Mouse (Mus musculus) megakaryocyte, embryonic 14.5 days (primary cell): ENCODE measurements around the gene Gtpbp4. TPM values are rescaled to one million over a fixed set of nuclear protein-coding genes. Genes with fewer than 3 reads are reported as not detected.

ENCODE experiments used
- H3K27me3 ChIP-seq: replicated peaks from 2 replicates; pipeline ENCODE3; 2012; ENCODE audit warnings: inconsistent platforms
- H3K36me3 ChIP-seq: replicated peaks from 2 replicates; pipeline ENCODE3; 2012; ENCODE audit warnings: low read length, inconsistent platforms, mixed read lengths
- H3K4me1 ChIP-seq: 2 replicates; pipeline ENCODE4 v1.6.1; 2012; ENCODE audit warnings: inconsistent platforms
- H3K4me3 ChIP-seq: replicated peaks from 2 replicates; pipeline ENCODE3; 2012; ENCODE audit warnings: moderate library complexity, mild to moderate bottlenecking, inconsistent platforms
- H3K9me3 ChIP-seq: 2 replicates; pipeline ENCODE4 v1.6.1; 2012; ENCODE audit warnings: inconsistent platforms
- FLI1 ChIP-seq: IDR thresholded peaks from 2 replicates; pipeline ENCODE4 v1.6.1; 2012; ENCODE audit warnings: low read length, inconsistent platforms, mixed read lengths
- GATA1 ChIP-seq: IDR thresholded peaks from 3 replicates; pipeline ENCODE4 v1.6.1; 2012; ENCODE audit warnings: mixed read lengths, low read length, inconsistent platforms, borderline replicate concordance
- polyA plus RNA-seq: library from polyadenylated mRNA; stranded (reverse); fragments of >175 nt; gene quantifications from 2 replicates; pipeline ENCODE4 v1.2.3, GENCODE M21; 2012; ENCODE audit warnings: low replicate concordance; ENCODE audit not compliant: insufficient read depth

Gene Gtpbp4
- polyA plus RNA-seq, 1 experiment = 2.9 TPM

DNA sequence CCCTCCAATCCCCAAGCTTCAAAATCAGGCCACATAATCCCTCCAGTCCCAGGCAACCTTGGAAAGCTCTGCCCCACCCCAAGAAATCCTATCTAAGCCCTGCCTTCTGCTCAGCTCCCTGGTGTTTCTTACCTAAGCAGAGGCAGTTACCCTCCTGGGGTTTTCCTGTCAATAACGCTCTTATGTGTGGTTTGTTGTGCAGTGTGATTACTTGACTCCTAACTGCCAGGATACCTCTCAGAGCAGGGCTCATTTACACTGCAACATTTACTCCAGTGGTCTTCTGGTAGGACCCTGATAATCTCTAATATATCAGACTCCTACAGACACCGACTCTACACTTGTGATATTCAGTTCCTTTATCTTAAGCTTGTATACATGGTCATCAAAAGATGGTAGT, 62.4 kb downstream of the Gtpbp4 start:
- H3K9me3 ChIP-seq = peaks cover under 1% of the 10 kb centered on the region; the same call in 1 of the 2 replicates
- H3K4me1 ChIP-seq = peaks cover 5% of the 10 kb centered on the region; the same call in 1 of the 2 replicates
- H3K4me3 ChIP-seq = no peak overlapping the region
- peaks cover 25% of the 10 kb centered on the region for H3K27me3 ChIP-seq
- H3K36me3 ChIP-seq = no peaks in the 10 kb centered on the region
- TF ChIP-seq FLI1 = no peak
- TF ChIP-seq GATA1 = no peak

Other genes with a start within 250 kb of the Gtpbp4 start
- 2.1 and 4.7 TPM in 2 replicates for gene Wdr37, start 124.2 kb downstream of the Gtpbp4 start, polyA plus RNA-seq
- 5.3 and 21.0 TPM in 2 replicates for gene Idi1, start 110.6 kb downstream of the Gtpbp4 start, polyA plus RNA-seq
- gene Gm9745, start 47.9 kb downstream of the Gtpbp4 start, polyA plus RNA-seq = not detected in 2 replicates
- gene Idi2, start 43.2 kb downstream of the Gtpbp4 start, polyA plus RNA-seq = 0.09 and 0.75 TPM in 2 replicates
- 11.9 and 15.7 TPM in 2 replicates for gene Larp4b, start 97.8 kb upstream of the Gtpbp4 start, polyA plus RNA-seq